Comparison of ENCODE assay signal across 8 mouse cellular contexts in the genomic region with DNA sequence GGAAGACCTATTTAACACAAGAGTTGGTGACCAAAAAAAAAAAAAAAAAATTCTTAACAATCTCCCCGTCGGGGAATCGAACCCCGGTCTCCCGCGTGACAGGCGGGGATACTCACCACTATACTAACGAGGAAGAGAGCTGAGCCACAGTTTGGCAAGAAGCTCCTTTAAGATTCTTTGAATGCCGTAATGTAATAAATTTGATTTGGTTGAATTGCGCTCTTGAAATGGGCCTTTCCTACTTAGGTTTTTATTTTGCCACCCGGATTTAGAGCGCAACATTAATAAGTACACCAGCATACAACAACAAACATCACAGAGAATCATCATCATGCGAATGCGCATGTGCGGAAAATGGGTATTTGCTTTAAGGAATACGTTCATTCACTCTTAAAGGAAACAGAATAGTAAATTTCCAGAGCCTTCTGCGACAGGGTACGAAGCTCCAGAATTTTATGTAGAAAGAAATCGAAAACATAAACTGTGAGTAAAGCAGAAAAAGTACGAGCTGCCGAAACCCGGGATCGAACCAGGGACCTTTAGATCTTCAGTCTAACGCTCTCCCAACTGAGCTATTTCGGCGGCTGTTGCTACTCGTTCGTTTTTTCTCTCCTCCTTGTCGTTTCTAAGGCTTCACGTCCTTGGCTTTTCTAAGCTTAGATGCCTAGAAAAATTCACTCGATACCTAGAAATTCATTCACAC. TPM values are rescaled to one million over a fixed set of nuclear protein-coding genes. Genes with fewer than 3 reads are reported as not detected.
A peak's percentile ranks its signal among the peaks of the same experiment; 100 is the strongest.
DNase-seq lines count a peak whose midpoint lies in the region; ATAC-seq lines count a peak whose summit lies in the region.

No protein-coding gene starts in this region.

- peak overlapping the region; percentile 77 for H3K4me2 ChIP-seq in embryonic facial prominence, embryonic 11.5 days (ENCODE audit: low read depth, low read length)
- peak overlapping the region; percentile 71 for H3K4me2 ChIP-seq in limb, embryonic 11.5 days (ENCODE audit: low read depth, severe bottlenecking)
- peak overlapping the region; percentile 53 for H3K4me2 ChIP-seq in midbrain, embryonic 14.5 days (ENCODE audit: low read length)

- ATAC-seq in cerebellum, adult (ENCODE audit: insufficient number of reproducible peaks, low FRiP score, low TSS enrichment), result no peak
- peak; percentile 34; the same call in 1 of the 2 replicates for ATAC-seq in embryonic facial prominence, embryonic 11.5 days (replicated peaks; ENCODE audit: insufficient number of reproducible peaks, low FRiP score, low TSS enrichment, low read depth)
- ATAC-seq in limb, embryonic 11.5 days (ENCODE audit: insufficient number of reproducible peaks, low FRiP score, low TSS enrichment, low read depth), result peak; percentile 42; the same call in 1 of the 2 replicates
- ATAC-seq in midbrain, embryonic 14.5 days (ENCODE audit: low FRiP score, low TSS enrichment), result peak; percentile 78

- 1% methylated on average over 31 of the region's 31 CpGs for WGBS in embryonic facial prominence, embryonic 11.5 days
- WGBS in limb, embryonic 11.5 days, result under 1% methylated on average over 31 of the region's 31 CpGs
- WGBS in midbrain, embryonic 14.5 days, result under 1% methylated on average over 31 of the region's 31 CpGs

- peak overlapping the region; percentile 59 for H3K4me3 ChIP-seq in embryonic facial prominence, embryonic 11.5 days (ENCODE audit: low read depth, low read length)
- H3K4me3 ChIP-seq in limb, embryonic 11.5 days (ENCODE audit: low read depth, low read length), result peak overlapping the region; percentile 35
- H3K4me3 ChIP-seq in midbrain, embryonic 14.5 days (replicated peaks; ENCODE audit: low read depth, low read length), result peak overlapping the region; percentile 45

- H3K4me1 ChIP-seq in embryonic facial prominence, embryonic 11.5 days (ENCODE audit: control insufficient read depth, insufficient read depth, low read length), result no peaks in the 10 kb centered on the region
- H3K4me1 ChIP-seq in limb, embryonic 11.5 days (ENCODE audit: control insufficient read depth, insufficient read depth, low read length), result peaks cover 11% of the 10 kb centered on the region; the same call in 1 of the 2 replicates
- H3K4me1 ChIP-seq in midbrain, embryonic 14.5 days (ENCODE audit: control insufficient read depth, insufficient read depth, low read length), result peaks cover 7% of the 10 kb centered on the region

- H3K9me3 ChIP-seq in embryonic facial prominence, embryonic 11.5 days (replicated peaks; ENCODE audit: control insufficient read depth, low read length), result no peaks in the 10 kb centered on the region
- H3K9me3 ChIP-seq in limb, embryonic 11.5 days (ENCODE audit: control insufficient read depth, low read length), result no peaks in the 10 kb centered on the region
- no peaks in the 10 kb centered on the region for H3K9me3 ChIP-seq in midbrain, embryonic 14.5 days (ENCODE audit: control insufficient read depth, low read length)

- no peaks in the 10 kb centered on the region for H3K36me3 ChIP-seq in embryonic facial prominence, embryonic 11.5 days (replicated peaks; ENCODE audit: control insufficient read depth, insufficient read depth, low read depth, low read length)
- no peaks in the 10 kb centered on the region for H3K36me3 ChIP-seq in limb, embryonic 11.5 days (ENCODE audit: control insufficient read depth, insufficient read depth, low read length)
- H3K36me3 ChIP-seq in midbrain, embryonic 14.5 days (ENCODE audit: control insufficient read depth, insufficient read depth, low read length), result no peaks in the 10 kb centered on the region

- peak overlapping the region; percentile 57 for H3K9ac ChIP-seq in embryonic facial prominence, embryonic 11.5 days (replicated peaks; ENCODE audit: low read length)
- peak overlapping the region; percentile 56 for H3K9ac ChIP-seq in limb, embryonic 11.5 days (ENCODE audit: low read length)
- peak overlapping the region; percentile 72 for H3K9ac ChIP-seq in midbrain, embryonic 14.5 days (replicated peaks; ENCODE audit: low read length)

- H3K27me3 ChIP-seq in embryonic facial prominence, embryonic 11.5 days (ENCODE audit: control insufficient read depth, insufficient read depth, low read length), result no peaks in the 10 kb centered on the region
- H3K27me3 ChIP-seq in limb, embryonic 11.5 days (ENCODE audit: control insufficient read depth, insufficient read depth, low read length), result no peaks in the 10 kb centered on the region
- no peaks in the 10 kb centered on the region for H3K27me3 ChIP-seq in midbrain, embryonic 14.5 days (ENCODE audit: control insufficient read depth, insufficient read depth, low read length)

- peak; percentile 83 for DNase-seq in cerebellum, adult 11 months
- peak; percentile 95 for DNase-seq in embryonic facial prominence, embryonic 11.5 days (ENCODE audit: low spot score)
- DNase-seq in heart, adult 18-20 months, result peak; percentile 86 to 97
- DNase-seq in kidney, adult 18-20 months, result peak; percentile 94
- peak; percentile 96 for DNase-seq in limb, embryonic 11.5 days (ENCODE audit: low spot score)
- DNase-seq in midbrain, embryonic 14.5 days, result peak; percentile 96
- peak; percentile 78 for DNase-seq in spleen, adult 12 weeks (ENCODE audit: low spot score)

- no peak overlapping the region for H3K27ac ChIP-seq in embryonic facial prominence, embryonic 11.5 days (replicated peaks; ENCODE audit: low read depth, low read length)
- H3K27ac ChIP-seq in limb, embryonic 11.5 days (replicated peaks; ENCODE audit: low read depth, low read length), result no peak overlapping the region
- peak overlapping the region; percentile 89 for H3K27ac ChIP-seq in midbrain, embryonic 14.5 days (replicated peaks; ENCODE audit: low read depth, low read length)

RNA-seq across cellular contexts. Expression of a gene that starts 15.7 kb away (rescaled TPM):
- polyA plus RNA-seq in embryonic facial prominence, embryonic 11.5 days (2014; fragmentation: Nextera tagmentation; extraction: Ambion mirVana), result 1,016 and 1,055 TPM in 2 replicates
- 1,000 to 10,000 TPM; 1,625 to 1,638 TPM for total RNA-seq in heart, adult 18-20 months (2021)
- polyA plus RNA-seq in limb, embryonic 11.5 days (2014; fragmentation: Nextera tagmentation; extraction: Ambion mirVana), result 979 and 1,019 TPM in 2 replicates
- 1,251 and 1,332 TPM in 2 replicates for polyA plus RNA-seq in midbrain, embryonic 14.5 days (2014; fragmentation: Nextera tagmentation; extraction: Ambion mirVana)

RNA-seq across cellular contexts. Expression of a gene that starts 16.6 kb away (rescaled TPM):
- polyA plus RNA-seq in embryonic facial prominence, embryonic 11.5 days (2014; fragmentation: Nextera tagmentation; extraction: Ambion mirVana), result not detected in 2 replicates
- total RNA-seq in heart, adult 18-20 months (2021), result under 1 TPM in 1 of 2 experiments, not detected in 1; 0.23 TPM
- 0.28 TPM in 1 of 2 replicates, not detected in the other for polyA plus RNA-seq in limb, embryonic 11.5 days (2014; fragmentation: Nextera tagmentation; extraction: Ambion mirVana)
- polyA plus RNA-seq in midbrain, embryonic 14.5 days (2014; fragmentation: Nextera tagmentation; extraction: Ambion mirVana), result 0.42 and 0.58 TPM in 2 replicates

RNA-seq across cellular contexts. Expression of a gene that starts 28.2 kb away (rescaled TPM):
- polyA plus RNA-seq in embryonic facial prominence, embryonic 11.5 days (2014; fragmentation: Nextera tagmentation; extraction: Ambion mirVana), result 7.2 and 9.0 TPM in 2 replicates
- total RNA-seq in heart, adult 18-20 months (2021), result 10 to 100 TPM; 13.4 to 14.1 TPM
- 12.4 and 14.2 TPM in 2 replicates for polyA plus RNA-seq in limb, embryonic 11.5 days (2014; fragmentation: Nextera tagmentation; extraction: Ambion mirVana)
- polyA plus RNA-seq in midbrain, embryonic 14.5 days (2014; fragmentation: Nextera tagmentation; extraction: Ambion mirVana), result 8.5 and 9.8 TPM in 2 replicates

RNA-seq across cellular contexts. Expression of a gene that starts 35.7 kb away (rescaled TPM):
- polyA plus RNA-seq in embryonic facial prominence, embryonic 11.5 days (2014; fragmentation: Nextera tagmentation; extraction: Ambion mirVana), result 26.3 and 29.2 TPM in 2 replicates
- total RNA-seq in heart, adult 18-20 months (2021), result 10 to 100 TPM; 50.9 to 54.5 TPM
- 36.9 and 39.3 TPM in 2 replicates for polyA plus RNA-seq in limb, embryonic 11.5 days (2014; fragmentation: Nextera tagmentation; extraction: Ambion mirVana)
- 26.8 and 37.8 TPM in 2 replicates for polyA plus RNA-seq in midbrain, embryonic 14.5 days (2014; fragmentation: Nextera tagmentation; extraction: Ambion mirVana)
